Mouse (Mus musculus) left cerebral cortex, adult 2 months (tissue): Measurements from ENCODE around the gene Krtap12-1. TPM values are rescaled to one million over a fixed set of nuclear protein-coding genes. Genes with fewer than 3 reads are reported as not detected.

Source experiments
- DNase-seq, 2 experiments: peaks; one replicate each; pipeline ENCODE4 v3.0.0; 2021 to 2022; ENCODE audit warnings: low spot score in 2 of 2, mixed read lengths in 1 of 2; ENCODE audit errors: extremely low spot score in 1 of 2
- H3K27ac ChIP-seq: fragments of 200-600 bp; 2 replicates; pipeline ENCODE4 v1.8.1; 2022
- H3K4me3 ChIP-seq: fragments of 200-600 bp; 2 replicates; pipeline ENCODE4 v1.8.1; 2022
- CTCF ChIP-seq: fragments of 200-600 bp; IDR thresholded peaks from 2 replicates; pipeline ENCODE4 v1.8.1; 2022; ENCODE audit warnings: antibody characterized with exemption, mild to moderate bottlenecking, moderate library complexity
- intact Hi-C: fragments of 180-260 bp; cut with DNase I; formaldehyde crosslinking; loops from one replicate; pipeline ENCODE4 v1.15.1; 2025
- total RNA-seq, 2 experiments: library from RNA; stranded (reverse); gene quantifications; 2 replicates each; pipeline ENCODE4 v1.2.3; 2021

Krtap12-1 gene
- total RNA-seq, 2 experiments from 2014 or later = not detected

DNA sequence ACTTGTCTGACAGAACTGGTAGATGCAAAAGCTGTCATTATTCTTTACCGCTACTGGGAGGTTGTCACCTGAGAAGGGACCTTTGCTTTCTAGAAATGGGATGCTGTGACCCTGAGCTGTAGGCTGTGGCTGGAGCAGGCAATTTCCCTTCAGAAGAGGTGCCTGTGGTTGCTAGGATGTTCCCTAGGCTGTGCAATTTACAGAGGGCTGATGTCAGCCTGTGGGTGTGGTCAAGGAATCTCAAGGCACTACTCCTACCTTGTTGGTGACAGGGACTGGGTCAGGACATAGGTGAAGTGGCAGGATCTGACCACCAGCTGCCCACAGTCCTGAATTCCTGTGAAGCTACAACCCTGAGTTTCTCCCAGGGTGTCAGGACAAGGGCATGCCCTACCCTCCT lies 49.3 kb downstream of the Krtap12-1 start:
- no peak for DNase-seq
- intact Hi-C loops = no loop called here
- TF ChIP-seq CTCF = no peak
- H3K4me3 ChIP-seq = no peak overlapping the region
- H3K27ac ChIP-seq = no peak overlapping the region

Other genes with a start within 250 kb of the Krtap12-1 start
- 10 to 100 TPM; 32.6 to 35.7 TPM for gene Fam207a, start 204.8 kb upstream of the Krtap12-1 start, total RNA-seq
- 1 to 10 TPM; 3.0 to 3.5 TPM for gene Itgb2, start 190.3 kb upstream of the Krtap12-1 start, total RNA-seq
- 10 to 100 TPM; 71.6 to 77.6 TPM for gene Pttg1ip, start 138.9 kb upstream of the Krtap12-1 start, total RNA-seq
- 100 to 1,000 TPM; 142 to 156 TPM for gene Sumo3, start 114.5 kb upstream of the Krtap12-1 start, total RNA-seq
- gene Gm49325, start 114.4 kb upstream of the Krtap12-1 start, total RNA-seq = 1 to 10 TPM; 2.0 to 5.3 TPM
- 10 to 100 TPM; 47.4 to 48.0 TPM for gene Ube2g2, start 98.3 kb upstream of the Krtap12-1 start, total RNA-seq
- under 1 TPM; 0.18 to 0.21 TPM for gene Tspear, start 34.0 kb upstream of the Krtap12-1 start, total RNA-seq
- gene Gm19402, start 29.8 kb upstream of the Krtap12-1 start, total RNA-seq = not detected
- gene Gm9508, start 23.4 kb upstream of the Krtap12-1 start, total RNA-seq = not detected
- gene Gm10272, start 14.0 kb upstream of the Krtap12-1 start, total RNA-seq = not detected
- gene Gm10024, start 9.1 kb upstream of the Krtap12-1 start, total RNA-seq = not detected
- not detected for gene Gm10142, start 4.8 kb upstream of the Krtap12-1 start, total RNA-seq
- gene Gm10100, start 5.9 kb downstream of the Krtap12-1 start, total RNA-seq = not detected
- not detected for gene Gm18596, start 22.0 kb downstream of the Krtap12-1 start, total RNA-seq
- gene Gm9736, start 30.8 kb downstream of the Krtap12-1 start, total RNA-seq = not detected
- not detected for gene Gm3233, start 39.1 kb downstream of the Krtap12-1 start, total RNA-seq
- not detected for gene Gm3238, start 50.7 kb downstream of the Krtap12-1 start, total RNA-seq
- gene Gm7138, start 56.3 kb downstream of the Krtap12-1 start, total RNA-seq = not detected
- not detected for gene Gm3250, start 61.9 kb downstream of the Krtap12-1 start, total RNA-seq
- not detected for gene Gm7137, start 67.6 kb downstream of the Krtap12-1 start, total RNA-seq
- gene Gm9639, start 74.5 kb downstream of the Krtap12-1 start, total RNA-seq = not detected
- gene Gm19668, start 78.5 kb downstream of the Krtap12-1 start, total RNA-seq = not detected
- gene Gm9507, start 91.2 kb downstream of the Krtap12-1 start, total RNA-seq = not detected
- not detected for gene Gm2696, start 94.1 kb downstream of the Krtap12-1 start, total RNA-seq
- gene Krtap10-4, start 106.5 kb downstream of the Krtap12-1 start, total RNA-seq = not detected
- not detected for gene Krtap10-10, start 115.3 kb downstream of the Krtap12-1 start, total RNA-seq
- not detected for gene Gm36176, start 126.2 kb downstream of the Krtap12-1 start, total RNA-seq
- gene Gm10318, start 132.3 kb downstream of the Krtap12-1 start, total RNA-seq = not detected
- not detected for gene Gm3285, start 141.4 kb downstream of the Krtap12-1 start, total RNA-seq
- gene Lrrc3, start 181.9 kb downstream of the Krtap12-1 start, total RNA-seq = 1 to 10 TPM; 9.5 to 9.8 TPM
- 10 to 100 TPM; 44.7 to 50.3 TPM for gene Trpm2, start 250.0 kb downstream of the Krtap12-1 start, total RNA-seq